Mouse (Mus musculus) lung, adult 2 months (tissue): Measurements from ENCODE around the gene Cbarp. TPM values are rescaled to one million over a fixed set of nuclear protein-coding genes. Genes with fewer than 3 reads are reported as not detected.

ENCODE experiments used
- DNase-seq: peaks from one replicate; pipeline ENCODE4 v3.0.0; 2022
- H3K4me1 ChIP-seq: fragments of 200-500 bp; 2 replicates; pipeline ENCODE4 v1.6.1; 2011; ENCODE audit warnings: low read length; ENCODE audit not compliant: control insufficient read depth, insufficient read depth
- H3K4me3 ChIP-seq: fragments of 200-500 bp; replicated peaks from 2 replicates; pipeline ENCODE3; 2011; ENCODE audit warnings: low read depth, mild to moderate bottlenecking, control low read depth, low read length; ENCODE audit errors: extremely low read depth
- CTCF ChIP-seq: fragments of 200-500 bp; IDR thresholded peaks from 2 replicates; pipeline ENCODE4 v1.5.1; 2011; ENCODE audit warnings: mild to moderate bottlenecking, low read length, control low read depth; ENCODE audit not compliant: insufficient read depth
- POLR2A ChIP-seq: fragments of 200-500 bp; IDR thresholded peaks from 2 replicates; pipeline ENCODE4 v1.6.1; 2011; ENCODE audit warnings: low read depth, mild to moderate bottlenecking, control low read depth, low read length, borderline replicate concordance; ENCODE audit errors: extremely low read depth
- WGBS: fragments of 180-500 bp; shearing (Covaris S2); methylation state at CpG from one replicate; pipeline ENCODE4 v1.1.7; 2018; 5-methylcytosine and 5-hydroxymethylcytosine counted together
- polyA plus RNA-seq: library from polyadenylated mRNA; depleted of rRNA; stranded (reverse); fragments of >200 nt; gene quantifications from 2 replicates; pipeline ENCODE4 v1.2.3, GENCODE M21; 2012

Cbarp gene
- polyA plus RNA-seq, 1 experiment: 29.9 TPM

DNA sequence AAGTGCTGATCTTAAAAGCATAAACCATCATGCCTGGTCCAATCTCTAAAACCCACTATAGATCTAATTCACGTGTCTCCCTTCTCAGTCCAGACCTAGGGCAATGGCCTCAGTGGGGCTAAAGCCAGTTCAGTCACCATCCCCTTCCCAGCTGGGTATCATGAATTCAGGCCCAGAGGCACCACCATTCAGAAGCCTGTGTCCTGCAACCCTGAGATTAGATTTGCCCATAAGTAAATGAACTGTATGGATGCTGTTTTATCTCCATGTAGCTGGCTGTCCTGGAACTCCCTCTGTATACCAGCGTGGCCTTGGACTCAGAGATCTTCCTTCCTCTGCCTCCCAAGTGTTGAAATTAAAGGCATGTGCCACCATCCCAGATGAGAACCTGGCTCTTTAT, 37.6 kb downstream of the Cbarp start:
- DNase-seq: no peak
- no peak overlapping the region for H3K4me3 ChIP-seq
- TF ChIP-seq POLR2A (no peak), CTCF (no peak)

GRCm38 (mm10) chr10:80102216-80102915, 38.3 kb downstream of the Cbarp start:
- TF ChIP-seq CTCF (no peak), POLR2A (peak; percentile 71)
- peaks cover 27% of the 10 kb centered on the region for H3K4me1 ChIP-seq
- peak; percentile 88 for DNase-seq
- under 1% methylated on average over 59 of the region's 59 CpGs for WGBS
- H3K4me3 ChIP-seq: peak overlapping the region; percentile 96

More for the DNA sequence above, 37.6 kb downstream of the Cbarp start:
- 84% methylated on average over 2 of the region's 2 CpGs for WGBS
- peaks cover 23% of the 10 kb centered on the region for H3K4me1 ChIP-seq

GRCm38 (mm10) chr10:80100982-80101381, 39.7 kb downstream of the Cbarp start:
- DNase-seq: no peak
- Histone ChIP-seq H3K4me1 (peaks cover 27% of the 10 kb centered on the region), H3K4me3 (peak overlapping the region; percentile 38)
- WGBS: 20% methylated on average over 11 of the region's 11 CpGs
- TF ChIP-seq POLR2A: no peak
- no peak for TF ChIP-seq CTCF

GRCm38 (mm10) chr10:80098630-80099029, 42.0 kb downstream of the Cbarp start:
- 53% methylated on average over 5 of the region's 5 CpGs for WGBS
- TF ChIP-seq POLR2A (no peak), CTCF (no peak)
- Histone ChIP-seq H3K4me1 (peaks cover 32% of the 10 kb centered on the region), H3K4me3 (no peak overlapping the region)
- DNase-seq: peak; percentile 24

DNA sequence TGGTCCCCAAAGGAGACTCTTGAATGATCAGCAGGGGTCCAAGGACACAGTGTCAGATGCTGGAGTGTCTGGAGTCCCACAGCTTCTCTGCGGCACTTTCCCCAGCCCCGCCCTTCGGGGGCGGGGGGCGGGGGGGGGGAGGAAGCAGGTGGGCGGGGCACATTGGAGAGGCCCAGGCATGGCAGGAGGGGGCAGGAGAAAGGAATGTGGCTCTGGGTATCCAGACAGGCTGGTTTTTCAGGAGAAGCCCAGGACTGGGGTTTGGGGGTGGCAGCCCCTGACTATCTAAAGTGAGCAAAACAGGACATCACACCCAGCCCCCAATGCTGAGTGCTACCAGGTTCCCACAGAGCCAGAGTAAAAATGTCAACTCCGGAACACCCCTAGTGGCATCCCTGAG, 43.4 kb downstream of the Cbarp start:
- DNase-seq: no peak
- Histone ChIP-seq H3K4me3 (no peak overlapping the region), H3K4me1 (peaks cover 32% of the 10 kb centered on the region)
- no peak for TF ChIP-seq POLR2A
- TF ChIP-seq CTCF: no peak
- 19% methylated on average over 3 of the region's 7 CpGs for WGBS

- WGBS: 76% methylated on average over 5 of the region's 5 CpGs
- peaks cover 23% of the 10 kb centered on the region for H3K4me1 ChIP-seq
- TF ChIP-seq CTCF (no peak), POLR2A (no peak)
- DNase-seq: no peak
- no peak overlapping the region for H3K4me3 ChIP-seq
Measured at GRCm38 (mm10) chr10:80095547-80095946, 45.1 kb downstream of the Cbarp start.

- H3K4me1 ChIP-seq: peaks cover 17% of the 10 kb centered on the region
- no peak for TF ChIP-seq CTCF
- no peak for TF ChIP-seq POLR2A
- WGBS: 60% methylated on average over 3 of the region's 3 CpGs
- no peak for DNase-seq
- no peak overlapping the region for H3K4me3 ChIP-seq
Measured at GRCm38 (mm10) chr10:80094684-80095083, 46.0 kb downstream of the Cbarp start.

GRCm38 (mm10) chr10:80094085-80094484, 46.5 kb downstream of the Cbarp start:
- TF ChIP-seq CTCF: no peak
- TF ChIP-seq POLR2A: no peak
- 91% methylated on average over 6 of the region's 6 CpGs for WGBS
- H3K4me1 ChIP-seq: peaks cover 17% of the 10 kb centered on the region
- DNase-seq: no peak
- H3K4me3 ChIP-seq: no peak overlapping the region

- WGBS: 61% methylated on average over 5 of the region's 5 CpGs
Measured at GRCm38 (mm10) chr10:80092690-80093089, 47.9 kb downstream of the Cbarp start.

GRCm38 (mm10) chr10:80091527-80091926, 49.1 kb downstream of the Cbarp start:
- TF ChIP-seq POLR2A (no peak), CTCF (no peak)
- no peak for DNase-seq
- Histone ChIP-seq H3K4me3 (no peak overlapping the region), H3K4me1 (peaks cover 16% of the 10 kb centered on the region)
- WGBS: 64% methylated on average over 6 of the region's 6 CpGs

More at GRCm38 (mm10) chr10:80092690-80093089, 47.9 kb downstream of the Cbarp start:
- H3K4me3 ChIP-seq: no peak overlapping the region
- peaks cover 15% of the 10 kb centered on the region for H3K4me1 ChIP-seq
- DNase-seq: no peak
- TF ChIP-seq CTCF (no peak), POLR2A (no peak)

- no peak for DNase-seq
Measured at GRCm38 (mm10) chr10:80089146-80089545, 51.5 kb downstream of the Cbarp start.

More at GRCm38 (mm10) chr10:80089146-80089545, 51.5 kb downstream of the Cbarp start:
- 0 out of 2 replicates have a peak, but pooled peaks have one; percentile 16 for TF ChIP-seq CTCF
- TF ChIP-seq POLR2A: no peak
- WGBS: 69% methylated on average over 4 of the region's 4 CpGs
- no peak overlapping the region for H3K4me3 ChIP-seq
- H3K4me1 ChIP-seq: peaks cover 24% of the 10 kb centered on the region
